Mouse (Mus musculus) hindbrain, postnatal 0 days (tissue): ENCODE data around the gene Atxn7l3. TPM values are rescaled to one million over a fixed set of nuclear protein-coding genes. Genes with fewer than 3 reads are reported as not detected.

ENCODE experiments used
- ATAC-seq: fragments of 200-750 bp; cut with Nextera tagmentation; 2 replicates; pipeline ENCODE4 v1.8.0; 2017; ENCODE audit warnings: mild to moderate bottlenecking, moderate TSS enrichment, moderate library complexity
- DNase-seq: peaks from one replicate; pipeline ENCODE4 v3.0.0-alpha.2; 2015; ENCODE audit warnings: low spot score
- H3K27ac ChIP-seq: fragments of 300-500 bp; sonication (generic); 2 replicates; pipeline ENCODE4 v1.5.1; 2014; ENCODE audit warnings: mild to moderate bottlenecking
- H3K27me3 ChIP-seq: fragments of 300-500 bp; sonication (generic); 2 replicates; pipeline ENCODE4 v1.6.1; 2014; ENCODE audit warnings: low read length, mixed read lengths; ENCODE audit not compliant: insufficient read depth
- H3K36me3 ChIP-seq: fragments of 300-500 bp; sonication (generic); 2 replicates; pipeline ENCODE4 v1.6.1; 2014; ENCODE audit warnings: low read length, mixed read lengths; ENCODE audit not compliant: insufficient read depth
- H3K4me1 ChIP-seq: fragments of 300-500 bp; sonication (generic); 2 replicates; pipeline ENCODE4 v1.6.1; 2014; ENCODE audit warnings: antibody characterized with exemption, low read length, mixed read lengths; ENCODE audit not compliant: insufficient read depth
- H3K4me2 ChIP-seq: fragments of 300-500 bp; sonication (generic); 2 replicates; pipeline ENCODE4 v1.6.1; 2014; ENCODE audit warnings: low read depth, mild to moderate bottlenecking, low read length, moderate library complexity, mixed read lengths
- H3K4me3 ChIP-seq: fragments of 300-500 bp; sonication (generic); 2 replicates; pipeline ENCODE4 v1.5.1; 2014; ENCODE audit warnings: low read length
- H3K9ac ChIP-seq: fragments of 300-500 bp; sonication (generic); replicated peaks from 2 replicates; pipeline ENCODE4 v1.6.1; 2014; ENCODE audit warnings: mild to moderate bottlenecking, low read length, moderate library complexity, mixed read lengths
- H3K9me3 ChIP-seq: fragments of 300-500 bp; sonication (generic); 2 replicates; pipeline ENCODE4 v1.6.1; 2016; ENCODE audit warnings: low read length, mixed read lengths
- CTCF ChIP-seq: IDR thresholded peaks from 2 replicates; pipeline ENCODE4 v1.5.1; 2016; ENCODE audit warnings: antibody characterized with exemption, control low read depth, low read depth
- WGBS: fragments of 180-500 bp; shearing (Covaris S2); extraction: QIAGEN DNeasy Blood & Tissue Kit; methylation state at CpG from one replicate; pipeline ENCODE4 v1.1.7; 2014; 5-methylcytosine and 5-hydroxymethylcytosine counted together
- polyA plus RNA-seq: library from polyadenylated mRNA; unstranded; fragments of >200 nt; fragmentation: Nextera tagmentation; extraction: Ambion mirVana; gene quantifications from 2 replicates; pipeline ENCODE4 v1.2.1, GENCODE M21; 2015
- total RNA-seq: library from RNA; depleted of rRNA; stranded (reverse); fragments of >200 nt; gene quantifications from 2 replicates; pipeline ENCODE4 v1.2.3, GENCODE M21; 2014

The Atxn7l3 gene
- total and polyA plus RNA-seq, 2 experiments from 2014 or later = 23.7 to 149 TPM

DNA sequence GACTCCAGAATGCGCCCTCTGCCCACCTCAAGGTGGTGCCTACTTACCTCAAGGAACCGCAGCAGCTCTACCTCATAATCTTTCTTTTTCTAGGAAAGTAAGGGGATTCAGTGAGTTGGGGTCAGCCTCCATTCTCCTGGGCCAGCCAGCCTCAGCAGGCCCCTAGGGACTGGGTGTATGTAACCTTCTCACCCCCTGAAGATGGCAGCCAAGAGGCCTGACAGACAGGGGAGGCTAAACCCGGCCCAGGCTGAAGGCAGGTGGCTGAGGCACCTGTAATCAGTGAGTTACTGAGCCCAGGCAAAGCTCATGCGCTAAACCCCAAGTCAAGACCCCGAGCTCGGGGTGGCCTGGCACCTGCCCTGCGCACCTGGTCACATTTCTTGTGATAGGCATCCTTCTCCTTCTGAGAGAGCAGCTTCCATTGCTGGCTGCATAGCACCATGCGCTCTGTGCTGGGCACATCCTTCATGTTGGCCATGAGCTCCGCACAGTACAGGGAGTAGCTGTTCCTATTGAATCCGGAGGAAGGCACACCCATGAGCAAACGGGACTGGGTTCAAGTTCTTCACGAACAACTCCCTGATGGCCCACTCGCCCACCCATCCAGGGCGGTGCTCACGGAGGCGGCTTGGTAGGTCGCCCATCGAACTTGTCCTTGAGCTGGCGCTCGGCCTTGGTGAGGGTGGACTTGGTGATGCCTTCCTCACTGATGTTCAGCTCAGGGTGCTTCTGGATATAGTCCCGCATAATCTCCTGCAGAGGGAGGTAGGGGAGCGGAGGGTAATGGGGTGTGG is 13.6 kb upstream of the Atxn7l3 start:
- WGBS = 92% methylated on average over 22 of the region's 22 CpGs
- no peak for DNase-seq
- peak; percentile 2; the same call in 1 of the 2 replicates for ATAC-seq
- Histone ChIP-seq H3K36me3 (peaks cover 49% of the 10 kb centered on the region), H3K4me3 (no peak overlapping the region), H3K27me3 (no peaks in the 10 kb centered on the region), H3K4me1 (no peaks in the 10 kb centered on the region), H3K9ac (no peak overlapping the region), H3K4me2 (no peak overlapping the region), H3K9me3 (no peaks in the 10 kb centered on the region), H3K27ac (peak overlapping the region; percentile 16; the same call in 1 of the 2 replicates)
- no peak for TF ChIP-seq CTCF

- 2% methylated on average over 27 of the region's 27 CpGs for WGBS
- H3K9ac ChIP-seq = 0 out of 2 replicates have a peak overlapping the region, but pooled peaks have one; percentile 19
- H3K27me3 ChIP-seq = no peaks in the 10 kb centered on the region
- peak; percentile 98 for TF ChIP-seq CTCF
- H3K9me3 ChIP-seq = no peaks in the 10 kb centered on the region
- ATAC-seq = peak; percentile 92
- no peaks in the 10 kb centered on the region for H3K4me1 ChIP-seq
- H3K4me3 ChIP-seq = peak overlapping the region; percentile 3; the same call in 1 of the 2 replicates
- peaks cover 42% of the 10 kb centered on the region for H3K36me3 ChIP-seq
- peak overlapping the region; percentile 16; the same call in 1 of the 2 replicates for H3K27ac ChIP-seq
- peak; percentile 97 for DNase-seq
- peak overlapping the region; percentile 52 for H3K4me2 ChIP-seq
These were observed 12.5 kb upstream of the Atxn7l3 start for GRCm38 (mm10) chr11:102308979-102309378.

DNA sequence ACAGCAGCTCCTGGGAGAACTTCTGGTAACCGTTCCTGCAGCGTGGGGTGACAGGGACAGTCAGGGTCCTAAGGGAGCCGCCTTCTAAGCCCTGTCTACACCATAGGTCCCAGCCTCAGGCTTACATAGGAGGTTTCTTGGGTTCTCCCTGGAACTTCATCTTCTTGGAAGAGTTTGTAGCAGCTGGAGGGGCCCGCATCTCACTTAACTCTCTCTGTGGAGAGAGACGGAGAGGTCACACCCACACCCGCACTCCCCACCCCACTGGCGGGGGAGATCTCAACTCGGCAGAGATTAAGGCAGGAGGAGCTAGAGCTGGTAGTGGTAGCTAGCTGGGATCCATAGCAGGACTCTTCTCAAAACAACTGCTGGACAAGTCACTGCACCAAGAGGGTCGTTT is 11.7 kb upstream of the Atxn7l3 start:
- H3K4me3 ChIP-seq = no peak overlapping the region
- H3K4me2 ChIP-seq = no peak overlapping the region
- peaks cover 34% of the 10 kb centered on the region for H3K36me3 ChIP-seq
- no peaks in the 10 kb centered on the region for H3K27me3 ChIP-seq
- H3K9ac ChIP-seq = no peak overlapping the region
- H3K4me1 ChIP-seq = no peaks in the 10 kb centered on the region
- DNase-seq (no peak), ATAC-seq (no peak)
- H3K27ac ChIP-seq = no peak overlapping the region
- 83% methylated on average over 9 of the region's 9 CpGs for WGBS
- H3K9me3 ChIP-seq = no peaks in the 10 kb centered on the region
- no peak for TF ChIP-seq CTCF

DNA sequence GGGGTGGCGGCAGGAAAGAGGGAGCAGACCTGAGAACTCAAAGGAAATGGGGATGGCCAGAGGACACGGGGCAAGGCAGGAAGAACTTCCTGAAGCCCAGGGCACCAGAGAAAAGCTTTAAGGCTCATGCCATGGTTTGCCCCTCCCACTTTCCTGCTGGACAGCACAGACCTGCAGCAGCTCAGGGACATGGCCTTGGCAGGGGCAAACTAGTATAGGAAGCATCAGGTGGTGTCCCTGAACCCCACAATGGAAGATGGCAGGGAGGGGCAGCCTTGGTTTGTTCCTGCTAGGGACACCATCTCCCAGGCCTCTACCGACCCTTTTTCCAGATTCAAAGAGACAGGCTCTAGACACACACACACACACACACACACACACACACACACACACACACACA is 8.9 kb upstream of the Atxn7l3 start:
- Histone ChIP-seq H3K4me2 (no peak overlapping the region), H3K27ac (no peak overlapping the region), H3K27me3 (no peaks in the 10 kb centered on the region), H3K9ac (no peak overlapping the region), H3K9me3 (no peaks in the 10 kb centered on the region), H3K4me1 (no peaks in the 10 kb centered on the region), H3K36me3 (peaks cover 29% of the 10 kb centered on the region), H3K4me3 (no peak overlapping the region)
- TF ChIP-seq CTCF = no peak
- no peak for ATAC-seq
- WGBS = 63% methylated on average over 3 of the region's 3 CpGs
- DNase-seq = no peak

DNA sequence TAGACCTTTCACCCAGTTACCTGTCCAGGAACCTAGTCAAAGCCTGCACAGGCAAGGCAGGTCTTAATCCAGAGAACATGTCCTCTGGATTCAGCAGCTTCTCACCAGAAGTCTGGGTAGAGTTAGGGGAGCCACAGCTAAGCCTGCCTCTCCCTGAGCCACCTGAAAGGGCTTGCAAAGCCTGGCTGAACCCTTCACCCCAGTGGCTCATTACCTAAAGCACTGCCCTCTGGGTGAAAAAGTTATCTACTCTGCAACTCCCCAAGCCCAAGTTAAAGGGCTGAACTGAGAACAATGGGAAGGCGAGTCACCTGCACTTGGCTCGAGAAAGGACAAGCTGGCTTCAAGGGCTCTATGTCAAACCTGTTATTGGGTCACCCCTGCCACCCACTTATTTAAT is 7.7 kb upstream of the Atxn7l3 start:
- Histone ChIP-seq H3K27me3 (no peaks in the 10 kb centered on the region), H3K4me2 (no peak overlapping the region), H3K4me1 (no peaks in the 10 kb centered on the region), H3K27ac (no peak overlapping the region), H3K9me3 (no peaks in the 10 kb centered on the region), H3K9ac (no peak overlapping the region), H3K36me3 (peaks cover 22% of the 10 kb centered on the region), H3K4me3 (no peak overlapping the region)
- DNase-seq = no peak
- WGBS = 25% methylated on average over 2 of the region's 2 CpGs
- no peak for TF ChIP-seq CTCF
- ATAC-seq = no peak

DNA sequence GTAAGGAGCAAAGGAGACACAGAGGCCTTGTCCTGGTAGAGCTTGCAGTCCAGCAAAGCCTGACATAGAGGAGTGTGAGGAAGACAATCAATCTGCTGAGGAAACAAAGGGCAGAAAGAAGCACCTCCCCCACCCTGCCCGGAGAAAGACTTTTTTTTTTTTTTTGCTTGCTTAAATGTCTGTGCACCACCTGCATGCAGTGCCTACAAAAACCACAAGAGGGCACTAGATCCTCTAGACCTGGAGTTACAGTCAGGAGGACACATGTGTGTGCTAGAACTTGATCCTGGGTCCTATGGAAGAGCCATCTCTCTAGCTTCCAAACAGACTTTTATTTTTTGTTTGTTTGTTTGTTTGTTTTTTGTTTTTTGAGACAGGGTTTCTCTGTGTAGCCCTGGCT is 3.4 kb upstream of the Atxn7l3 start:
- Histone ChIP-seq H3K27ac (no peak overlapping the region), H3K4me1 (peaks cover 8% of the 10 kb centered on the region), H3K4me2 (no peak overlapping the region), H3K36me3 (no peaks in the 10 kb centered on the region), H3K9ac (no peak overlapping the region), H3K27me3 (no peaks in the 10 kb centered on the region), H3K9me3 (no peaks in the 10 kb centered on the region), H3K4me3 (no peak overlapping the region)
- WGBS = 13% methylated on average over 1 of the region's 1 CpGs
- no peak for ATAC-seq
- TF ChIP-seq CTCF = peak; percentile 76
- peak; percentile 80 for DNase-seq
